Mouse (Mus musculus) layer of hippocampus, adult 18-20 months (tissue): Measurements from ENCODE around the gene Omt2a. TPM values are rescaled to one million over a fixed set of nuclear protein-coding genes. Genes with fewer than 3 reads are reported as not detected.
"Not testable (repeated sequence)": the region's sequence is repeated elsewhere in the genome, so short reads cannot be mapped to it uniquely, and the experiment has no call there.

ENCODE experiments used
- DNase-seq, 2 experiments: peaks; one replicate each; pipeline ENCODE4 v3.0.0; 2022; ENCODE audit warnings: low spot score in 2 of 2
- long read RNA-seq: library from polyadenylated mRNA; stranded (forward); transcript quantifications from one replicate; pipeline ENCODE4 v2.0.0, GENCODE M21; 2021
- total RNA-seq, 2 experiments: library from RNA; stranded (reverse); gene quantifications; 2 replicates each; pipeline ENCODE4 v1.2.3; 2021

Omt2a gene
- not detected for total RNA-seq
- long read RNA-seq, result 0 reads

GRCm38 (mm10) chr9:78314696-78315095, at the start of gene Omt2a:
Omt2a (minus strand) TSS chr9:78314796.
- DNase-seq, result no peak

GRCm38 (mm10) chr9:78363374-78363773, 48.8 kb upstream of the Omt2a start:
- no peak for DNase-seq

GRCm38 (mm10) chr9:78360484-78360872, 45.9 kb upstream of the Omt2a start:
- no peak for DNase-seq

- DNase-seq, result no peak
Measured at GRCm38 (mm10) chr9:78359750-78360483, 45.3 kb upstream of the Omt2a start.

GRCm38 (mm10) chr9:78358053-78358452, 43.5 kb upstream of the Omt2a start:
- DNase-seq, result peak in 1 of 2 experiments; percentile 42

- no peak for DNase-seq
Measured at GRCm38 (mm10) chr9:78355611-78356010, 41.0 kb upstream of the Omt2a start, which contains the start of gene Gsta2. Gsta2 (minus strand) TSS chr9:78355788.

GRCm38 (mm10) chr9:78354665-78355578, 40.3 kb upstream of the Omt2a start:
- no peak for DNase-seq

- no peak for DNase-seq
Measured at GRCm38 (mm10) chr9:78351504-78352220, 37.1 kb upstream of the Omt2a start.

- not testable (repeated sequence) for DNase-seq
Measured at GRCm38 (mm10) chr9:78350007-78350406, 35.4 kb upstream of the Omt2a start.

GRCm38 (mm10) chr9:78349141-78349540, 34.5 kb upstream of the Omt2a start:
- DNase-seq, result not testable (repeated sequence)

- not testable (repeated sequence) for DNase-seq
Measured at GRCm38 (mm10) chr9:78348206-78349004, 33.8 kb upstream of the Omt2a start.

GRCm38 (mm10) chr9:78347004-78347403, 32.4 kb upstream of the Omt2a start:
- no peak for DNase-seq

GRCm38 (mm10) chr9:78345235-78345634, 30.6 kb upstream of the Omt2a start:
- not testable (repeated sequence) for DNase-seq

- DNase-seq, result not testable (repeated sequence)
Measured at GRCm38 (mm10) chr9:78343055-78343454, 28.5 kb upstream of the Omt2a start.

- not testable (repeated sequence) for DNase-seq
Measured at GRCm38 (mm10) chr9:78342494-78342893, 27.9 kb upstream of the Omt2a start.

- DNase-seq, result peak in 1 of 2 experiments; percentile 10
Measured at GRCm38 (mm10) chr9:78340324-78340723, 25.7 kb upstream of the Omt2a start.

GRCm38 (mm10) chr9:78337050-78337449, 22.5 kb upstream of the Omt2a start:
- not testable (repeated sequence) for DNase-seq

GRCm38 (mm10) chr9:78327289-78327688, 12.7 kb upstream of the Omt2a start, which contains the start of gene Omt2b:
Omt2b (plus strand) TSS chr9:78327589.
- DNase-seq, result not testable (repeated sequence)

- DNase-seq, result no peak
Measured at GRCm38 (mm10) chr9:78319499-78319898, 4.9 kb upstream of the Omt2a start.

- not testable (repeated sequence) for DNase-seq
Measured at GRCm38 (mm10) chr9:78308122-78308521, 6.5 kb downstream of the Omt2a start.
